Mouse (Mus musculus): ENCODE results near the gene Cux1. TPM values are rescaled to one million over a fixed set of nuclear protein-coding genes. Genes with fewer than 3 reads are reported as not detected.

Cux1 gene
- total RNA-seq (2023): 72.0 TPM

GRCm38 (mm10) chr5:136567176-136568025 is at the start of gene Cux1:
Cux1 (minus strand) TSS chr5:136567490.

DNA sequence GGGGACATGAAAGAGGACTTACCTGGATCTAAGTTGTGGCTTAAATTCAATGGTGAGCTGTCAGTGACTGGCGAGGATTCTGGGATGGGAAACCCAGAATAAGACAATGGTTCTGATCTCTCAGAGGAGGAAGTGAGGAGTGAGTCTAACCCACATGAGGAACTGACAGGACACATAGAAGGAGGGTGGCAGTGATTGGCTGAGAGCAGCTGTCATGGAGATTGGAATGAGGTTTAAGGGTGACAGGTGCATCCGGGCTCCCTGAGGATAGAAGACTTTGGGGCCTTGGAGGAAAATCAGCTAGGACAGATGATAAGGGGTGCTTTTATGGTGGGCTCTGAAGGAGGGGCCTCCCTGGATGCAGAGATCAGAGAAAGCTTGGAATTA is 320.8 kb downstream of the Cux1 start, which contains the start of gene Sh2b2:
Gene Sh2b2 (minus strand): TSS at position 105 of the 387 bp plus-strand sequence.

DNA sequence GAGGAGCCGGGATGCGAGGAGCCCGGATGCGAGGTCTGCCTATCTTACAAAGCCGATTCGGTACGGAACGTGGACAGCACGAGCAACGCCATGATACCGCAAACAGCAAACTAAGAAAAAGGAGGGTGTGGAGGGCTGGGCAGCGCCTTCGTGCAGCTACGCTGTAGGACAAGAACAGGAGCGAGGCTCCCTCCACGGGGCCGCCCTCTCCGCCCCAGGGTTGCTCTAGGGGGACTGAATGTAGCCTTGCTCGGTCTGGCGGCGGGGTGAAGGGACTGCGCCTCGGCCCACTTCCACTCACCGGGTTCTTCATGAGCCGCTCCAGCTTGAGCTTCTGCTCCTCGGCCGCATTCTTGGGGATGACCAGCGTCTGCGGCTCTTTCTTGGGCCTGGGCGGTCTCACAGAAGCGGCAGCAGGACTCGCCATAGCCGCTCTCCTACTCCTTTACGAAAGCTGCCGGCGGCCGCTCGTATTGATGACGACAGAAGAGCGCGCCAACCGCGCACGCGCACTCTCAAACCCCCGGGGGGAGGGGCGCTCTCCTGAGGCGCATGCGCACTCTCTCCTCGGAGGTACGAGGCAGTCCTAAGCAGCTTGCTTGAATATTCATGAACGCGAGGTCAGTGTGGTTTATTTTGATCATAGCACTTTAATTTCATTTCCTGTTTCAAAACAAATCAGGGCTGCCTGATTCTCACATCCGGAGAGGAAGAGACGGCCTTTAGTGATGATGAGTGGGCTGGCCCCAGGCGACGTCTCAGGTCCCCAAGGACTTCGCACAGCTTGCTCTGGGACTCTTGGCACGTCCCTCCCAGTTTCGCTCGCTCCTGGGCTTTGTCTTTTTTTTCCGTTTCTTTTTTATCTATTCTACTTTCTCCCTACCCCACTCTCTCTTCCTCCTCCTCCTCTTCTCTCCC is 368.6 kb downstream of the Cux1 start, which contains the start of gene Prkrip1:
Gene Prkrip1 (minus strand): TSS at position 490 of the 918 bp plus-strand sequence.

Other genes with a start within 250 kb of the Cux1 start
- gene Myl10, start 125.7 kb upstream of the Cux1 start, total RNA-seq (2023): not detected